Mouse (Mus musculus): ENCODE measurements around the gene Tmem63c. TPM values are rescaled to one million over a fixed set of nuclear protein-coding genes. Genes with fewer than 3 reads are reported as not detected.

Gene Tmem63c
- polyA plus RNA-seq, 1 experiment: not detected

DNA sequence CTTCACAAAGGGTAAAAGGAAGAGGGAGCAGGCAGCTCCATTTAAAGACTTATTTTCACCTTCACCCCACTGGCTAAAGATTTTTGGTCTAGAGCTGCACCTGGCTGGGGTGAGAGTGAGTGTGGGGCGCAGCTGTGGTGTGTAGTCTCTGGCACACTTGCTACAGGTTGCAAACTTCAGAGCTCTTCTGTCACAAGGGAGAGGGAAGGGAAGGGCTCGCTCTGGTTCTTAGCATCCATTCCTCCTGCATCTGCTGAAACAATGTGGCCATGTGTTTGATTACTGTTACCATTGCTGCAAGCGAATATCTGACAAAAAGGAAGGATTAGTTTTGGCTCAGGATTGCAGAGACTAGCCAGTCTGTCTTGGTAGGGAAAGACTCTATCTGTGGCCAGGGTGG is 2.3 kb downstream of the Tmem63c start:
- H3K4me3 ChIP-seq (ENCODE audit: insufficient read depth, low read length): no peak overlapping the region
- no peak overlapping the region for H3K27ac ChIP-seq (ENCODE audit: insufficient read depth, low read depth, low read length)
- TF ChIP-seq POLR2A (IDR thresholded peaks at IDR 0.05; ENCODE audit: borderline replicate concordance, low read depth, low read length) (no peak), CTCF (IDR thresholded peaks at IDR 0.05; ENCODE audit: low read depth, low read length) (no peak)
- peaks cover under 1% of the 10 kb centered on the region for H3K4me1 ChIP-seq (ENCODE audit: control insufficient read depth, insufficient read depth, low read length)

- Histone ChIP-seq H3K27ac (ENCODE audit: insufficient read depth, low read depth, low read length) (no peak overlapping the region), H3K4me3 (ENCODE audit: insufficient read depth, low read length) (no peak overlapping the region), H3K4me1 (ENCODE audit: control insufficient read depth, insufficient read depth, low read length) (peaks cover 10% of the 10 kb centered on the region)
- TF ChIP-seq POLR2A (IDR thresholded peaks at IDR 0.05; ENCODE audit: borderline replicate concordance, low read depth, low read length) (no peak), CTCF (IDR thresholded peaks at IDR 0.05; ENCODE audit: low read depth, low read length) (no peak)
Measured at GRCm38 (mm10) chr12:87026109-87026870, 5.2 kb downstream of the Tmem63c start.

- Histone ChIP-seq H3K4me1 (ENCODE audit: control insufficient read depth, insufficient read depth, low read length) (peaks cover 15% of the 10 kb centered on the region), H3K27ac (ENCODE audit: insufficient read depth, low read depth, low read length) (no peak overlapping the region), H3K4me3 (ENCODE audit: insufficient read depth, low read length) (no peak overlapping the region)
- no peak for TF ChIP-seq CTCF (IDR thresholded peaks at IDR 0.05; ENCODE audit: low read depth, low read length)
- TF ChIP-seq POLR2A (IDR thresholded peaks at IDR 0.05; ENCODE audit: borderline replicate concordance, low read depth, low read length): no peak
Measured at GRCm38 (mm10) chr12:87026871-87027240, 5.7 kb downstream of the Tmem63c start.

- Histone ChIP-seq H3K4me3 (ENCODE audit: insufficient read depth, low read length) (no peak overlapping the region), H3K27ac (ENCODE audit: insufficient read depth, low read depth, low read length) (no peak overlapping the region), H3K4me1 (ENCODE audit: control insufficient read depth, insufficient read depth, low read length) (peaks cover 15% of the 10 kb centered on the region)
- TF ChIP-seq POLR2A (IDR thresholded peaks at IDR 0.05; ENCODE audit: borderline replicate concordance, low read depth, low read length): no peak
- TF ChIP-seq CTCF (IDR thresholded peaks at IDR 0.05; ENCODE audit: low read depth, low read length): no peak
Measured at GRCm38 (mm10) chr12:87027391-87027790, 6.3 kb downstream of the Tmem63c start.

DNA sequence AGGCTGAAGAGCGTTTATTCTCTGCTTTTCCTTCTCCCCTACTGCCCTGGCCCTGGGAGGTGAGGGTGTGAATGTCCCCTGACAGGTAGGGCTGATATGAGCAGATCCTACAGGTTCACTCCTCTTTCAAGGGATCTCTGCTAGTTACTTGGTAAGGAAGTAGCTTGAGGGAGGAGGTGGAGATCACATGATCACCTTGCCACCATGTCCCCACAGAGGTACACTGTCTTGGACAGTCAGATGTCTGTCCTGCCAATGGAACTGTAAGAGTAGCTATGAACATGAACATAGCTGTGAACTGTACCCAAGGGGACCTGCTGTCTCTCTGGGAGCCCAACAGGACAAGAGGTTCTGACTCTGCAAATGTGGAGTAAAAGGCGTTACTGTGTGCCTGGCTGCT is 6.9 kb downstream of the Tmem63c start:
- Histone ChIP-seq H3K4me3 (ENCODE audit: insufficient read depth, low read length) (no peak overlapping the region), H3K27ac (ENCODE audit: insufficient read depth, low read depth, low read length) (no peak overlapping the region), H3K4me1 (ENCODE audit: control insufficient read depth, insufficient read depth, low read length) (peaks cover 15% of the 10 kb centered on the region)
- TF ChIP-seq CTCF (IDR thresholded peaks at IDR 0.05; ENCODE audit: low read depth, low read length) (no peak), POLR2A (IDR thresholded peaks at IDR 0.05; ENCODE audit: borderline replicate concordance, low read depth, low read length) (no peak)

DNA sequence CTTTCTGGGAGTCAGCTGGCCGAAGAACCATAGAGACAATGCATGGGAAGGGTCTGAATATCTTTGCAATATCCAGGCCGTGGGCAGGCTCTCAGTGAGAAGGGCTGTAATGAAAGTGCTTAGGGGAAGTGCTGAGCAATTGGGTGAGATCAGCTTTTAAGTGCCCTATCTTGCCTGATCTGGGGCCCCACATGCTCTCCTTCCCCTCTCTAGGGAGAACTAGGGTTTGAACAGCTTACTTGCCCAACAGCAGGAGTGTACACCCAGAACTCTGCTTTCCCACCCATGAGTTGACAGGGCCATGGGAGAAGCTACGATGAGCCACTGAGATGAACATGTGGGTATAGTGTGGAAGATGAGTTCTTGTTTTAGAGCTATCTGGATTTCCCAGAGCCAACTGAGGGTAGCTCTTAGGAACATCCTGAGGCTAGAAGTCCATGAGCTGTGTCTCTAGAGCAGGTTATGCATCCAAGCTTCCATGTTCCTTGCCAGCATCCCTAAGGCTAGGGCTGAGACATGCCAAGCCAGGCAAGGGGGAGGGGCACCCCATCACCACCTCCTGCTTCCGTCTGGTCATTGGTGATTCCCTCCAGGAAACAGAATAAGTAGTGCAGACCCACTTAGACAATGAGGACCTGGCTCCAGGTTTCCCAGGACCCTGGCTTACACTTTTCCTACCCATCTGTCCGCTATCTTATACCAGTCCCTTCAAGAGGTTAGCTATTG is 8.3 kb downstream of the Tmem63c start:
- H3K4me1 ChIP-seq (ENCODE audit: control insufficient read depth, insufficient read depth, low read length): peaks cover 15% of the 10 kb centered on the region
- no peak overlapping the region for H3K4me3 ChIP-seq (ENCODE audit: insufficient read depth, low read length)
- no peak for TF ChIP-seq CTCF (IDR thresholded peaks at IDR 0.05; ENCODE audit: low read depth, low read length)
- TF ChIP-seq POLR2A (IDR thresholded peaks at IDR 0.05; ENCODE audit: borderline replicate concordance, low read depth, low read length): no peak
- H3K27ac ChIP-seq (ENCODE audit: insufficient read depth, low read depth, low read length): no peak overlapping the region

- no peak for TF ChIP-seq CTCF (IDR thresholded peaks at IDR 0.05; ENCODE audit: low read depth, low read length)
- TF ChIP-seq POLR2A (IDR thresholded peaks at IDR 0.05; ENCODE audit: borderline replicate concordance, low read depth, low read length): no peak
- no peak overlapping the region for H3K27ac ChIP-seq (ENCODE audit: insufficient read depth, low read depth, low read length)
- peaks cover 15% of the 10 kb centered on the region for H3K4me1 ChIP-seq (ENCODE audit: control insufficient read depth, insufficient read depth, low read length)
- H3K4me3 ChIP-seq (ENCODE audit: insufficient read depth, low read length): no peak overlapping the region
Measured at GRCm38 (mm10) chr12:87031163-87031763, 10.1 kb downstream of the Tmem63c start.

DNA sequence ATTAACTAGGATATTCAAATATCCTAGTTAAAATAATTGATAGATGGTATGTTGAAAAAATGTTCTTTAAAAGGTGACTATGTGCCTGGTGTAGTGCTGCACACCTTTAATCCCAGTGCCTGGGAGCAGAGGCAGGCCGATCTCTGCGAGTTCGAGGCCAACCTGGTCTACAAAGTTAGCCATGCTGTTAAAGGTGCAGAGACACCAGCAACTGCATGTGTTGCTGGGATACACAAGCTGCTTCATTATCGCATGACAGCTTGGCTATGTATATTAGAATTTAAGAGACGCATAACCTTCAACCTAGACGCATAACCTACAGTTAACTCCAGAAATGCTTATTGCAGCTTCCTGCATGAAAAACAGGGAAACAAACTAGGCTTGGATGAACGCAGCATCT is 15.5 kb downstream of the Tmem63c start:
- Histone ChIP-seq H3K27ac (ENCODE audit: insufficient read depth, low read depth, low read length) (no peak overlapping the region), H3K4me3 (ENCODE audit: insufficient read depth, low read length) (no peak overlapping the region), H3K4me1 (ENCODE audit: control insufficient read depth, insufficient read depth, low read length) (peaks cover 2% of the 10 kb centered on the region)
- TF ChIP-seq CTCF (IDR thresholded peaks at IDR 0.05; ENCODE audit: low read depth, low read length) (no peak), POLR2A (IDR thresholded peaks at IDR 0.05; ENCODE audit: borderline replicate concordance, low read depth, low read length) (no peak)

DNA sequence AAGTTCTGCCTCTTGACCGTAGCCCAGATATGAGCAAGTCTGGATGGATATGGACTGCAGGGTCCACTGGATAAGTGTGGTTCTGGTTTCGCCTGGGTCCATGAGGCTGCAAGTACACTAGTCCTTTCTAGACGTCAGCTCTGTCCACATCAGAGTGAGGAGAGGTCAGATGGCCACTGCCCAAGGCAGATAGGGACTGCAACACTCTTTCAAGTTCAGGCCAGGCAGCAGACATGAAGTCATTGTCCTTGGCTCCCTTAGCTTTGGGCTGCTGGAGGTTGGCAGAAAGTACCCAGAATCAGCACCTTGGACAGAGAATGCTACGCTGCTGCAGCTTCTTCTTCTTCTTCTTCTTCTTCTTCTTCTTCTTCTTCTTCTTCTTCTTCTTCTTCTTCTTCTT is 19.0 kb downstream of the Tmem63c start:
- no peaks in the 10 kb centered on the region for H3K4me1 ChIP-seq (ENCODE audit: control insufficient read depth, insufficient read depth, low read length)
- TF ChIP-seq POLR2A (IDR thresholded peaks at IDR 0.05; ENCODE audit: borderline replicate concordance, low read depth, low read length) (no peak), CTCF (IDR thresholded peaks at IDR 0.05; ENCODE audit: low read depth, low read length) (no peak)
- H3K27ac ChIP-seq (ENCODE audit: insufficient read depth, low read depth, low read length): no peak overlapping the region
- no peak overlapping the region for H3K4me3 ChIP-seq (ENCODE audit: insufficient read depth, low read length)

DNA sequence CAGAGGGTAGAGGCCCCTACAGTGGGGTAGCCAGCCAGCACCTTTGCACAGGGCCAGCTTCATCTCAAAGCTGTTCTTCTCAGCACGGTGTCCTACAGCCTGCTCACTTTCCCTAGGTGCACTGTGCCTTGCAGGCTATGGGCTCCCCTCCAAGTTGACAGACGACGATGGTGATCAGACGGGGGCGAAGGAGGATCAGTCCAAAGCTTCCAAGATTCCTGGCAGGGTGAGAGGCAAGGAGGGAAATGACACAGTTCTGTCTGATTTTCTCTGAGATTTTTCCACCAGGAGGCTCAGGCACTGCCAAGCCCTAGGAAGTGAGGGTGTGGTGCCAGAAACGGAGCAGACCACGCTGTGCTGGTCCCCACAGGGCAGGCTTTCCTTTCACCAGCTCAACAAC is 19.7 kb downstream of the Tmem63c start:
- H3K4me3 ChIP-seq (ENCODE audit: insufficient read depth, low read length): no peak overlapping the region
- TF ChIP-seq CTCF (IDR thresholded peaks at IDR 0.05; ENCODE audit: low read depth, low read length): no peak
- TF ChIP-seq POLR2A (IDR thresholded peaks at IDR 0.05; ENCODE audit: borderline replicate concordance, low read depth, low read length): no peak
- H3K27ac ChIP-seq (ENCODE audit: insufficient read depth, low read depth, low read length): no peak overlapping the region
- H3K4me1 ChIP-seq (ENCODE audit: control insufficient read depth, insufficient read depth, low read length): no peaks in the 10 kb centered on the region

Data from bone marrow macrophage, adult 2 months (primary cell).